Mouse (Mus musculus) adrenal gland, adult (tissue): ENCODE results near the gene Lxn.
A peak's percentile ranks its signal among the peaks of the same experiment; 100 is the strongest.

Experiments used
- DNase-seq, 2 experiments: peaks; one replicate each; pipeline ENCODE4 v3.0.0; 2022 to 2023; ENCODE audit warnings: low spot score in 1 of 2; ENCODE audit not compliant: inconsistent age in 2 of 2

Gene Lxn

GRCm38 (mm10) chr3:67463450-67464372 is at the start of gene Lxn:
Gene Lxn, minus strand, starts transcription at chr3:67463926.
- peak; percentile 74 to 93 for DNase-seq

GRCm38 (mm10) chr3:67512807-67513206 is 49.1 kb upstream of the Lxn start:
- DNase-seq: peak; percentile 65 to 91

GRCm38 (mm10) chr3:67508216-67508892 is 44.6 kb upstream of the Lxn start:
- DNase-seq: no peak

GRCm38 (mm10) chr3:67505286-67505685 is 41.6 kb upstream of the Lxn start:
- no peak for DNase-seq

GRCm38 (mm10) chr3:67503878-67504277 is 40.2 kb upstream of the Lxn start:
- no peak for DNase-seq

GRCm38 (mm10) chr3:67499406-67499791 is 35.7 kb upstream of the Lxn start:
- DNase-seq: no peak

GRCm38 (mm10) chr3:67498773-67499405 is 35.2 kb upstream of the Lxn start:
- no peak for DNase-seq

- no peak for DNase-seq
Measured at GRCm38 (mm10) chr3:67497998-67498397, 34.3 kb upstream of the Lxn start.

- DNase-seq: no peak
Measured at GRCm38 (mm10) chr3:67496310-67496709, 32.6 kb upstream of the Lxn start.

GRCm38 (mm10) chr3:67493132-67493531 is 29.4 kb upstream of the Lxn start:
- no peak for DNase-seq

GRCm38 (mm10) chr3:67492086-67492869 is 28.6 kb upstream of the Lxn start:
- no peak for DNase-seq

- peak; percentile 14 to 33 for DNase-seq
Measured at GRCm38 (mm10) chr3:67490156-67490555, 26.4 kb upstream of the Lxn start.

GRCm38 (mm10) chr3:67485233-67485632 is 21.5 kb upstream of the Lxn start:
- no peak for DNase-seq

GRCm38 (mm10) chr3:67482400-67482799 is 18.7 kb upstream of the Lxn start:
- DNase-seq: no peak

GRCm38 (mm10) chr3:67479806-67480205 is 16.1 kb upstream of the Lxn start:
- no peak for DNase-seq

- DNase-seq: no peak
Measured at GRCm38 (mm10) chr3:67473438-67473837, 9.7 kb upstream of the Lxn start.

- DNase-seq: no peak
Measured at GRCm38 (mm10) chr3:67471408-67472127, 7.8 kb upstream of the Lxn start.

GRCm38 (mm10) chr3:67467281-67467680 is 3.6 kb upstream of the Lxn start:
- peak in 1 of 2 experiments; percentile 70 for DNase-seq

GRCm38 (mm10) chr3:67466576-67466975 is 2.9 kb upstream of the Lxn start:
- no peak for DNase-seq

- no peak for DNase-seq
Measured at GRCm38 (mm10) chr3:67463001-67463400, 725 bp downstream of the Lxn start.
